Mouse (Mus musculus) retina, postnatal 7 days (tissue): Measurements from ENCODE around the gene Tbc1d9.

ENCODE experiments used
- DNase-seq: peaks from one replicate; pipeline ENCODE4 v3.0.0-alpha.2; 2012; ENCODE audit warnings: low read depth, low spot score

The Tbc1d9 gene

GRCm38 (mm10) chr8:83165235-83165930 is at the start of gene Tbc1d9:
TSS of gene Tbc1d9 (plus strand) at chr8:83165352.
- peak; percentile 71 for DNase-seq

GRCm38 (mm10) chr8:83135086-83135485 is 30.1 kb upstream of the Tbc1d9 start:
- DNase-seq: no peak

- no peak for DNase-seq
These were observed 25.1 kb upstream of the Tbc1d9 start for GRCm38 (mm10) chr8:83140068-83140467.

GRCm38 (mm10) chr8:83140701-83141111 is 24.4 kb upstream of the Tbc1d9 start:
- no peak for DNase-seq

- no peak for DNase-seq
These were observed 23.8 kb upstream of the Tbc1d9 start for GRCm38 (mm10) chr8:83141358-83141757.

- DNase-seq: no peak
These were observed 20.6 kb upstream of the Tbc1d9 start for GRCm38 (mm10) chr8:83144601-83145000.

GRCm38 (mm10) chr8:83145421-83145820 is 19.7 kb upstream of the Tbc1d9 start:
- DNase-seq: no peak

GRCm38 (mm10) chr8:83149124-83149523 is 16.0 kb upstream of the Tbc1d9 start:
- no peak for DNase-seq

GRCm38 (mm10) chr8:83152055-83152454 is 13.1 kb upstream of the Tbc1d9 start:
- DNase-seq: no peak

- no peak for DNase-seq
These were observed 12.7 kb upstream of the Tbc1d9 start for GRCm38 (mm10) chr8:83152470-83152869.

- no peak for DNase-seq
These were observed 10.0 kb upstream of the Tbc1d9 start for GRCm38 (mm10) chr8:83155110-83155509.

GRCm38 (mm10) chr8:83158971-83159370 is 6.2 kb upstream of the Tbc1d9 start:
- no peak for DNase-seq

- DNase-seq: no peak
These were observed 5.5 kb upstream of the Tbc1d9 start for GRCm38 (mm10) chr8:83159615-83160014.

- DNase-seq: no peak
These were observed 4.5 kb upstream of the Tbc1d9 start for GRCm38 (mm10) chr8:83160613-83161012.

GRCm38 (mm10) chr8:83165931-83166867 is 1.0 kb downstream of the Tbc1d9 start, which contains the start of gene Gm10645:
TSS of gene Gm10645 (minus strand) at chr8:83166170.
- DNase-seq: peak; percentile 46

GRCm38 (mm10) chr8:83167932-83168331 is 2.8 kb downstream of the Tbc1d9 start:
- DNase-seq: no peak

GRCm38 (mm10) chr8:83169127-83169526 is 4.0 kb downstream of the Tbc1d9 start:
- DNase-seq: no peak

GRCm38 (mm10) chr8:83169709-83170108 is 4.6 kb downstream of the Tbc1d9 start:
- no peak for DNase-seq

- DNase-seq: no peak
These were observed 5.7 kb downstream of the Tbc1d9 start for GRCm38 (mm10) chr8:83170894-83171293.

- no peak for DNase-seq
These were observed 10.5 kb downstream of the Tbc1d9 start for GRCm38 (mm10) chr8:83175680-83176079.

GRCm38 (mm10) chr8:83176785-83177184 is 11.6 kb downstream of the Tbc1d9 start:
- no peak for DNase-seq

- DNase-seq: no peak
These were observed 12.4 kb downstream of the Tbc1d9 start for GRCm38 (mm10) chr8:83177317-83178195.
